Mouse (Mus musculus): ENCODE results near the gene Smad6.

Smad6 gene

DNA sequence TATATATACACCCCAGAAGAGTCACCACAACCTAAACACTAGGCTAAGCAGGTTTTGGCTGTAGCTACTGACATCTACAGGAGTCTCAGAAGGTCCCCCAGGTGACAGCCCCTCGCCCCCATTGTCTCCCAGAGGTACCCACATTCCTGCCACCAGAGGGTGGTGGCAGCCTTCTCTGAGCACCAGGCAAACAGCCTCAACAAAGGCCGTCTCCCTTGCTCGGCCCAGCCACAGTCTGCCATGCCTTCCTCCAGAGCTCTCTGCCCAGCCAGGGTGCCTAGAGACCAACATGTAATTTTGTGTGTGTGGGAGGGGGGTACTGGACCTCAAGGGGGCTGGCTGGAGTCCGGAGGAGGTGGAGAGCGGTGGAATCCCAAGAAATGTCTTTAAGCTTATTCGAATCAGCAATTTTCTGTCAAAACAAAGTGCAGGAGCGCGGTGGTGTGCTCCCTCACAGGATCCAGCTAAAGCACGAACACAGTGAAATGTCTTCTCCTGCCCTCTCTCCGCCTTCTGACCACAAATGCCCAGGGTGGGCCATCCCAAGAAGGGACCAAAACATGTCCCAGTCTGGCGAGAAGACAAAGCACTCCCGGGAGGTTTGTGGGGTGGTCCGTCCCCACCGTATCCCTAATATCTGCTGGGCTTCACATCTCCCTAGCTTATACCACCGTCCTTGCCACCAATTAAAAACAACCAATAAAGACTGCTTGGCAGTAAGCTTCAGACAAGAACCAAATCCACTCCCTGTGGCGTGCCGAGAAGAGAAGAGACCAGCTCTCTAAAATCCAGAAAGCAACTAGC, 62.5 kb downstream of the Smad6 start:
- peak; percentile 47 for DNase-seq

DNA sequence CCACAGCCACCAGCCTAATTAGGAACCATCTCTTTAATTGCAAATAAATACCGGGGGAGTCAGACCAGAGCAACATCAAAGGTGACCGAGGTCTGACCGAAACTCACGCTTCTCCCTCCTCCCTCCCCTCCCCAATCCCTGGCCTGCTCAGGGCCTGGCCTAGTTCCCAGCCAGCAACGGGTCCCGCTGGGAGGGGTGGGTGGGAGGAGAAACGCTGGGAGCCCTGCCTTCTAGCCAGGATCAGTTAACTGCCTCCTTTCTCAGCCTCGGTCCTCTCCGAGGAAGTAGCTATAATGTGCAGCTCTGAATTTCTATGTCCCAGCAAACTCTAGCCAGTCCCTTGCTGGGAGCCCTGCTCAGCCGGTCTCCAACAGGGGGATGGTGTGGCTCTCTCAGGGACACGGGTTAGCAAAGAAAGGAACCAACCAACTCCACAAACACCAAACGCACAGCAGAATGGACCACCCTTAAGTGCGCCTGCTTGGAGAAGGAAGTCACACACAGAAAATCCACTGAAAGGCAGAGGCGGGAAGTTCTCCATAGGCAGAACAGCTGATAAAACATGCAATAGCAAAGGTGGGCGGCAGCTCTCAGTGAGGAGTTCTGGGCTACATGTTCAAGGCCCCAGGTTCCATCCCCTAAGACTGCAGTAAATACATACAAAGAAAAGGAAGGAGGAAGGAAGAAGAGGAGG, 63.4 kb downstream of the Smad6 start:
- peak; percentile 65 for DNase-seq

DNA sequence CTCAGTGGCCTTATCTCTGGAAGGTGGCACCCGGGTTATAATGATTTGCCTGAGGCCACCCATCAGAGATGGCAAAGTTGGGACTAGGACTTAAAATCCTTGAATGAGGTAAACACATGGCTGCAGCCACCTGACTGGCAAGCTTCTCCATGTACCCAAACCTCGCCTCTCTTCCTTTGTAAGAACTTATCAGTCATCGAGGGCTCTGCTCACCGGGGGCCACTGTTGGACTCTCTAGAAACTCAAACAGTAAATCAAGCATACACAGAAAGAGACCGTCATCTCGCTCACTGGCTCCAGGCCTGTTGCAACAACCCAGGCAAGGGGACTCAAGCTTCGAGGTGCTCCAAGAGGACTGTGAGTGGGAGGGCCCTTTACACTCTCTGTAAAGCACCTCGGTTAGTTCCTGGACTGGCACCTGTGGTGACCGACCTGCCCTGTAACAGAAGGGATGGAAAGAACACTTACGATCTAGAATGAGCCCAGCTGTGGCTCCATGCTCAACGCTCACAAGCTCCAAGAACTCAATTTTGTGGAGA, 64.1 kb downstream of the Smad6 start:
- no peak for DNase-seq

DNA sequence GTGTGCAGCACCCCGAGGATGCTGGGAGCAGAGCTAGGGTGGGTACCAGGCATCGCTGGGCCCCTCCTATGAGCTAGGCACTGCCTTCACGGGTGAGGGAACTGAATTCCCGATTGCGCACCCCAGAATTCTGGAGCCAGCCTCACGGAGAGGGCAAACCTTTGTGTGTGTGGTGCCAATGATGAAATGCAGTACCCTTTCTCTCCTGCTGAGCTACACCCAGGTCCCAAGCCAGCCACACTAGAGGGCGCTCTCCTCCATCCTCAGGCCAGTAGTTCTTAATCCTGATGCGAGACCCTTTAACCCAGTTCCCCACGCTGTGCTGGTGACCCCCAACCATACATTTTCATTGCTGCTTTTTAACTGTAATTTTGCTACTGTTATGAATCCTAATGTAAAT, 65.8 kb downstream of the Smad6 start:
- DNase-seq: peak; percentile 74

DNA sequence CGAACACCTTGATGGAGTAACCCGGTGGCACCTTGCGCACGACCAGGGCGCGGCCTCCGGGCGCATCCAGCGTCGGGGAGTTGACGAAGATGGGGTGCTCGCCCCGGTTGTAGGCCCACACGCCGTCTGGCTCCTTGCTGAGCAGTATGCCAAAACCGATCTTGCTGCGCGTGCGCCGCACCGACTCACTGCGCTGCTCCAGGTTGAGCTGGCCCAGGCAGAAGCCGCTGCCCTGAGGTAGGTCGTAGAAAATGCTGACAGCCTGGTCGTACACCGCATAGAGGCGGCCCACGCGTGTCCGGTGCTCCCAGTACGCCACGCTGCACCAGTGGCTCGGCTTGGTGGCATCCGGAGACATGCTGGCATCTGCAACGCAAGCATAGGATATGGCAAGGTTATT, 68.2 kb downstream of the Smad6 start:
- no peak for DNase-seq

DNA sequence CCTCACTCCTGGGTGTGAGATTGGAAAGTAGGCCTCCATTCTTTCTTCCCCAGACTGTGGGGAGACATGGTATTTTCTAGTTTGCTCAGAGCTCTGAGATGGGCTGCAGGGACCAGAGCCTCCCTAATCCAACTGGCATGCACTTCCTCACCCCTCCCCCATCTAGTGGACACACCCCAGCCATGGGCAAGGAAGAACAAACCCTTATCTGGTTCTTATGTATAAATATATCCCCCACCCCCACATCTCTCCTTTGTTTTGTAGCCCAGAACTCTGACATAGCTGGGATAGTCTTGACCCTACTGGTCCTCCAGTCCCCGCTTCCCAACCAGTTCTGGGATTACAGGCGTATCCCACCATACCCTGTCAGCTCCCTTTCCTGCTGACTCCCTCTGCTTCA, 69.3 kb downstream of the Smad6 start:
- DNase-seq: no peak

DNA sequence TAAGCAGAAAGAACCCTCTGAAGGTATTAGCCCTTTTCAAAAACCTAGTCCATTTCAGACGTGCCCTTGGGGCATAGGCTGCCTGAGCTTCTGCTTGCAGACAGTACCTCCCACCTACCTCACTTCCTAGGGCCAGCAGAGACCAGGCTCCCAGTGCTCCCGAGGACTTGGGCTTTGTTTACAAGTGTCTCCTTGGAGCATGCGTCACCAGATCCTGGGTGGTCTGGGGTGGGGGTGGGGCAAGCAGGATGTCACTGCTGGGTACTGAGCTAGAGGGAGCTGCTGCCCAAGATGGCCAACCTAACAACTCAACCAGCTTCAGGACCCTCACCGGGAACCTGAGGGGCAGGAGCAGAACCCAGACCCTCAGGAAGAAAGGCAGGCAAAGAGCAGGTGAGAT, 71.5 kb downstream of the Smad6 start:
- no peak for DNase-seq

DNA sequence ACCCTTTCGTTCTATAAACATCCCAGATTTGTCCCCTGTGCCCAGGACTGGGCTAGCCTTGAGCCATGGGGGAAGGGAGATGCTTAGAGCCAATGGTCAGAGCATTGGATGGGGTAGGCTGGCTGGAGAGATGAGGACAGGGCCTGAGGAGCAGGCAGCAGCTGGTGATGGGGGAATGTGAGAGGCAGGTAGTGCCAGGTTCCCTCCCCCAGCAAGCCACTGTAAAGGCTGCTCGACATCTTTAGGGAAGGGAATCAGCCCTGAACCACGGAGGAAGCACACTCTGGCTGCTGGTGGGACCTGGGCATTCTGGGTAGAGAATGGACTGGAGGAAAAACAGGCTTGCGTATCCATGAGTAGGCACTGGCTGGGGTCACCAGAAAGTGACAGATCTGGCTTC, 72.5 kb downstream of the Smad6 start:
- DNase-seq: no peak

DNA sequence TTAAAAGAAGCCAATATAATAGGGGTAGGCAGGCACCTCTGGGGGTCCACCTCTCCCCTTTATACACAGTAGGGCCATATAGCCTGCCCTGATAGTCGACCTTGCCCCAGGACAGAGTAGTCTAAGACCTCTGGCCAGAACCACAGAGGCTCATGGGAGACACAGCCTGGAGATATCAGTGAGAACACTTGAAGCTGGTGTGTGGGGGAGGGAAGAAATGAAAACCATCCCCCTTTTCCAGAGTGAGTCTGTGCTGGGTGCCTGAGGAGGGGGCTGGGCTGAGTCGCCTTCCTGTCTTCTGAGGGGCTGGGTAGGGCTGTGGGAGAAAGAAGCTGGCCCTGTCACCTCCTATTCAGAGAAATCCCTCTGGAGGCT, 79.3 kb downstream of the Smad6 start:
- no peak for DNase-seq

DNA sequence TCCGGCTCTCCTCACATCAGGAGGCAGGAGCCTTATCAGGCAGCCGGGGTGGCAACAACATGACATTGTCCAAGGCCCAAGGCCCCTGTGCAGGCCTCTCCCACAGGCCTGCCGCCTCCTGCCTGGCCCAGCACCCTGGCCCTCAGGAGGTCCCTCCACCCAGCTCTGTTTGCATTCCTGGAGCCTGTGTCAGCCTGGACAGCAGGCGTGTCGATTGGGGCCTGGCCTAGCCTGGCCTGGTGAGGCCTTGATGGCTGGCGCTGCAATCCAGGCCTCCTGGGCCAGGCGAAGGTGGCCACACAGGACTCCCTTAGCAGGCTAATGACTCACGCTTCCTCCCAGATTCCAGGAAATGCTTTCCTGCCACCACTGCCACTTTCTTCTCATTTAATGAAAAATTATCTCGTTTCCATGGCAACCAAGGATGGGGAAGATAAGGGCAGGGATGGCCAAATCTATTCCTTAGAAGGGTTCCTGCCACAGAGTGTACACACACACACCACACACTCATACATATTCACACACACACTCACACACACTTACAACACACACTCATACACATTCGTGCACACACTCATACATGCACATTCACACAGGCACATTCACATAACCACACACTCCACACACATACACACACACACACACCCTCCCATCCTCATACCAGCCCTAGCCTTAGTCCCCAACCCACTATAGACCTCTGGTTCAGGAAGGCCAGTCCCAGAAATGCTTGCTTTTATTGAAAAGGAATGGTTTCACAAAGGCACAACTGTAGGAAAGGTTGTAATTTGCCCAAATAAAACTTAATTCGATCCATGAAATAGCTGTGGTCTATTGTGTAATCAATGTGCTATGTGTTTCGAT, 79.9 kb downstream of the Smad6 start:
- DNase-seq: peak; percentile 40

DNA sequence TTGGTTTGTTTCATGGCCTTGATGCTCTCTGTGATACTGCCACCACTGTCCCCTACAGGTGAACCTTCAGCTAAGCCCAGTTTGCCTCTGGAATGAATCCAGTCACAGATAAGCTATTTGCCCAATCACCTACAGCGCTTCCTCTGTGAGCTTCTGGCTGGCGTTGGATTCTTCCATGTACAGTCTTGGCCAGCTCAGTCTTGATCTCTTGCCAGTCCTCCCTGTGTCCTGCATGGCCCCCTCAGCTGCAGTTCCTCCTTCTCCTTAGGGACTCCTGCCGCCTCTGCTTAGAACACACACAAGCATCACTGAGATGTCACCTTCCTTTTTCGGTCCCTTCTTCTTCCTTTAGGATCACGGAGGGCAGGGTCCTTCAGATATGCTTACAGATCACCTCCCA, 85.6 kb downstream of the Smad6 start:
- DNase-seq: no peak

DNA sequence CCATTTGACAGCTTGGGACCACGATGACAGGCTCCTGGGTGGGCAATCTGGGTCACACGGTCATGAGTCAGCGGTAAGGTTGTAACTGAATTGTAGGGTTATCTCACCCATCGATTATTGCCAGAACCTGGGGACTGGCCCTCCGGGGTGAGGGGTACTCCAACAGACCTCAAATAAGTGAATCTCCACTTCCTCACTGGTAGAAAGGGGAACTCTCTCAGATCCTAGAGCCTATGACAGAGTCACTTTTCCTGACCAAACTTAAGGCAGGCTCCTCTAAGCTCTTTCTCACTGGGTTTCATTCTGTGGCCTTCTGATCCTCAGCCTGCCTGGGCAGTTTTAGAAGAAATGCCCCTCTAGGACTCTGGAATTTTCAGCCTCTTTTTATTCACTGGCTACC, 88.8 kb downstream of the Smad6 start:
- no peak for DNase-seq

DNA sequence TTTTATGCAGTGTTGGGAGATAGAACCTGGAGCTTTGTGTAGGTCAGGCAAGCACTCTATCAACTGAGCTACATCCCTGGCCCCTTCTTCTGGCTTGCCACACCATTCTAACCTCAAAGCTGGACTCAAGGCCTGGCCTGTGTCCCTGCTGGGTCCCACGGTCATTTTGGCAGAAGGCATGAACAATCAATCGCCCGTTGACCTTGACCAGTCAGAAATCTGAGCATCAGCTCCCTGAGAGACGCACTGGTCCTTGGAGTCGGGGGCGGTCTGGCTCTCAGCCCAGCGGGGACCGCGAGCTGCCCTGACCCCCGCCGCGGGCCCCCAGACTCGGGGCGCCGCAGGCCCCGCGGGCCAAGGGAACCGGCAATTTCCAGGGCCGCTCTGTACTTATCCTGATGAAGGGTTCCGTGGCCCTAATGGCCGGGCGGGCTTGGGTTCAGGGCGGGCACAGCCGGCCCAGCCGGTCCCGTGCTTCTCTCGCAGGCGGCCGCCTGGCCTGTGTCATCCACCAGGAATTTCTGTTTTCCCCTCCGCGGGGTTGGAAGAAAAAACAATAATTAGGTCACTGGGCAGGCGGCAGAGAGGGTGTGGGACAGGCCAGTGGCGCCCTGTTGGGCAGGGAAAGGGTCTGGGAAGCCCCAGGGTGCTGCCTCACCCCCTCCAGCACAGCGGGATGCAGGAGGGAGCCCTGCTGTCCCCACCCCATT, 94.4 kb downstream of the Smad6 start:
- no peak for DNase-seq

DNA sequence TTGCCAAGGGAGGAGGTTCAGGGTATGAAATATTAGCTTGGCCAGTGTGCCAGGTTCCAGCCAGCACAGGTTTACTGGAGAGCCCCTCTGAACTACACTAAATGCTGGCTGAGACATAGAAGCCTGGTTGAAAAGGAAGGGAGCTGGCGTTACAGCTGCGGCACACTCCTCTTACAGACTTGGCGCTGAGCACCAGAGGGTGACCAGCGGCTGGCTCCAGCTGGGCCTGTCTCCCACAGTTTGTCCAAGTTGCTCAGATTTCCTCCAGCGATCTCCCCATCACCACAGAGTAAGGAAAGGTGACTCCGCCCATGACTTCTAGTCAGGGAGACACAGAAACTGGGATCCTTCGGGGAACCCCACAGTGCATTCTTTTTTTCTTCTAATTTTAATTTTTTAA, 95.5 kb downstream of the Smad6 start:
- DNase-seq: no peak

DNA sequence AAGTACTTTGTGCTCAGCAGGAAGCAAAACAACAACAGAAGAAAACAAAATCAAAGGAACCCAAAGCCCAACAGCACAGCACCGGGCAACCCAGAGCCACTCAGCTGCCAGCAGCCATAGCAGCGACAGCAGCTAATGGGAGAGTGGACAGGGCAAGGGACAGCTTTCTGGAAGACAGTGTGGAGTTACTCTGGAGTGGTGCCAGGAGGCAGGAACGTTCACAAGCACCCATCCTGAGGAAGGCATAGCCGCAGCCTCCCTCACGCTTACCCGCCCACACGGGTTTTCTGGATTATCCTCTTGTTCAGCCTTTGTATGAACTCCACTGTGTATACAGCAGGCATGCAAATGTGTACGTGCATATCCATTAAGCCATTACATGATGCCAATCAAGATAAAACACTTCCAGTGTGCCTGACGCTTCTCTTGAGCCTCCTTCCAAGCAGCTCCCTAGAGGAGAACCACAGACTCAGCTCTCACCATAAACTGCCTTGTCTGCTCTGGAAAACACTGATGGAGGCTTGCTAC, 98.6 kb downstream of the Smad6 start:
- DNase-seq: no peak

DNA sequence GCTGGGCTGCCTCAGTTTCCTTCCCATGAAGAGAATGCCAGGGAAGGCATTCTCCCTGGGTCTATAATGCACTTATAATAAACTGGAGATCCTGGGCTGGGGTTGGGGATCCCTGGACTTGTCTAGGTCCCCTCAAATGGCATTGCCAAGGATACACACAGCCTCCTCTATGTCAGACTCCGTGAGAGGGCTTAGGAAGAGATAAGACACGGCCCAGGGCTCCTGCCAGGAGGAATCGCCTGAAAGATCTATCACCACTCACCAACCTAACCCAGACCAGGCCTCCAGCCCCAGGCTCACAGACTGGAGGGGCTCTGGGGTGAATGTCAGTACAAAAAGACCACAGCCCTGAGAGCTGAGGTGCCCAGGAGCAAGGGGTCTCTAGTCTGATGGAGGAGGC, 102.2 kb downstream of the Smad6 start:
- DNase-seq: no peak

DNA sequence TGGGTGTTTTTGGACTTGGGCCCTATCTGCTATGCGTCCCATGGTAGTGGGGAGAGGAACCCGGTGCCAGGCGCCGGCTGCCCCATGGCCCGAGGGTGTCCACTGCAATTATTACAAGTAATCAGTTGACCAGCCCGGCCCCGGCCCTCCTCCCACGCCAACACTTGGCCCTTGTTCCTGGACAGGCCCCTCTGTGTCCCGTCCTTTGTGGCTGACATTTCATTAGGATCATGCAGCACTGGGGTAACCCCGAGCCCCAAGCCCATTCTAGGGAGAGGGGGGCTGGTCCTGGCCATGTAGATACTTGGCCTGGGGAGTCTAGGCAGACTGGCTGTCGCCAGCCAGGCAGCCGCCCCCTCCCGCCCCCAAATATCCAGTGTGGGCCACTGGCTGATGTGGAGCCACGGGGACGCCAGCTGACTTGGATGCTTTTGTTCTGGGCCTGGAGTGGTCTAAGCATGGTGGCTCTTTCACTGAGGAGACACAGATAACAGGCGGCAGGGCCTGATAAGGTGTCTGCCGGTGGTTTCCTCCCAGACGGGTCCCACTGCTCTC, 102.8 kb downstream of the Smad6 start:
- peak; percentile 52 for DNase-seq

DNA sequence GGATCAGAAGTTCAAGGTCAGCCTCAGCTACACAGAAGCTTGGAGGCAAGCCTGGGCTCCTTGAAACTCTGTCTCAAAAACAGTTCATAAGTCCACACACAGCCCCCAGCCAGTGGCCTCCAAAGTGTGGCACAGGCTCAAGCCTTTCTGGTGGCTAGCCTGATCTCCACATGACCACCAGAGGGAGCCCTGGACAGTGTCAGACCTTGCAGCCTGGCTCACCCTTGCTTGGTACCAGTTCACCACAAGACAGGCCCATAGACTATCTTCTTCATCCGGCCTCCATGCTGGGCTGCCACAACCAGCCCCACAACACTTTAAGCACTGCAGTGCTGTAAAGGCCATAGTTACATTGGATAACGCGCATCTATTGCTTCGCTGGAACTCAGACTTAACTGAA, 103.6 kb downstream of the Smad6 start:
- peak; percentile 81 for DNase-seq

DNA sequence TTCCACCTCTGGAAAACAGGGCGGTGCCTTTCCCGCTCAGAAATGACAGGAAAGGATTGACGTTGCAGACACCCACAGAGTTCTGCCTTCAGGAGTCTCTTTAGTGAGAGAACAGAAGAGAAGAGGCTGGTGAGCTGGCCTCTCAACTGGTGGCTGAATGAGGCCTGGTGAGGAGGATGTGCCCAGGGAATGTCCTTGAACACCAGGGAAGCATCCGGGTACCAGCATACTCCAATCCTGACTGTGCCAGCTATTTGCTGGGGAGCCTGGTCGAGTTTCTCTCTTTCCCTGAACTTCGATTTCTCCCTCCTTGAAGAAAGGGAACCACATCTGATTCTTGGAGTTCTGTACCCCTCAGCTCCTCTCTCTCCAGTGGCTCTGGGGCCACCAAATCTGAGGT, 105.4 kb downstream of the Smad6 start:
- DNase-seq: no peak

DNA sequence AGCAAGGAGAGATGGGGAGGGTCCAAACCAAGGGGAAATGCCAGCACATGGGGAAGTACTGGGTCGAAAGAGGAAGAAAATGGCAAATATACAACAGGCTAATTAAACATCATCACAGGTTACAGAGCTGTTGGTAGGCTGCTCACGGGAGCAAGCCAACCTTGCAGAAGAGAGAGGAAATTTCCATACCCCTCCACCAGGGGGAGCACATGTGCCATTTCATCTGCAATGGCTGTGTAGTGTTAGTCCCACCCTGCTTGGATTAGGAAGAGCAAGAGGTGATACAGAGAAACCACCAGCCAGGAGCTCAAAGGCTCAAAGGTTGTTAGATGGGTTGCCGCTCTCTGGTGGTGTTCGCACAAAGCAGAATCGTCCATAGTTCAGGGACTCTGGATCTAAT, 105.9 kb downstream of the Smad6 start:
- peak; percentile 75 for DNase-seq

DNA sequence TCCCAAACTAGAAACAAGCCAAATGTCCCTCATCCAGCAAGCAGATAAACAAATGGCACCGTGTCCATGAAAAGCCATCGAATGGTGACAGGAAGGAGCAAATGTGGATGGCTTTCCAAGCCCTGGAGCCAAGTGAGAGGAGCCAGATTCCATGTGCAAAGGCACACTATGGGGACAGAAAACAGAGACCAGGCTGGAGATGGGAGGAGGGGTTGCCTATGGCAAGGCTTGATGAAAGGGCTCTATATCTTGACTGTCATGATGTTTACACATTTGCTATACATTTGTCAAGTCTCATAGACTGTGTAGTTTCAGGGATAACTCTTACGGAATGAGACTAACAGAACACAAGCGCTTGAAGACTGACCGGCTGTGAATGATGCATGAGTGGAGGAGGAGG, 106.9 kb downstream of the Smad6 start:
- DNase-seq: no peak

DNA sequence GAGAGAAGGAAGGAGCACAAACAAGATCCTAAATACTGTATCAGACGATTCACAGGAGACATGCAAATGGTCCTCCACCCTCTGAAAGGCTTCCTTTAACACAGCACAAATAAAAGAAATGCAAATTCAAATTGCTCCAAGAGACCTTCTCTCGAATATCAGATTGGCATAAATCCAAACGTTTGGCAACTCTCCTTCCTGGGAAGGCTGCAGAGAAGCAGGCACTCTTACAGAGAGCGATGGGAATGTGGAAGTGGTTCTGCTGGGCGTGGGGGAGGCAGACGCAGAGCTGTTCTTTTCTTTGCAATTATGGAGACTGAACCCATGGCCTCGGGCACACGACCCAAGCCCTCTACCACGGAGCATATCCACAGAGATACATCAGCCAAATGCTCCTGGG, 109.8 kb downstream of the Smad6 start:
- no peak for DNase-seq

All from liver (tissue).